Mouse (Mus musculus): ENCODE measurements at regions not wholly inside any gene's neighbourhood (a gene's known extent, or its start where the extent isn't known, plus 50 kb on each side); places are given as distances from the start of the nearest gene placed in this dataset.

- no peak for DNase-seq (ENCODE audit: low read depth, low spot score)
Measured at GRCm38 (mm10) chr8:103940958-103941532, 160.4 kb upstream of the Cdh5 start.

- no peak for DNase-seq (ENCODE audit: low read depth, low spot score)
Measured at GRCm38 (mm10) chr8:103948474-103948873, 153.0 kb upstream of the Cdh5 start.

GRCm38 (mm10) chr8:103950460-103950859, 151.0 kb upstream of the Cdh5 start:
- no peak for DNase-seq (ENCODE audit: low read depth, low spot score)

- DNase-seq (ENCODE audit: low read depth, low spot score), result no peak
Measured at GRCm38 (mm10) chr8:103953586-103953985, 147.8 kb upstream of the Cdh5 start.

- no peak for DNase-seq (ENCODE audit: low read depth, low spot score)
Measured at GRCm38 (mm10) chr8:103955568-103956260, 145.7 kb upstream of the Cdh5 start.

GRCm38 (mm10) chr8:103964293-103964918, 137.0 kb upstream of the Cdh5 start:
- no peak for DNase-seq (ENCODE audit: low read depth, low spot score)

- no peak for DNase-seq (ENCODE audit: low read depth, low spot score)
Measured at GRCm38 (mm10) chr8:103969929-103970328, 131.5 kb upstream of the Cdh5 start.

- DNase-seq (ENCODE audit: low read depth, low spot score), result no peak
Measured at GRCm38 (mm10) chr8:103970511-103970910, 130.9 kb upstream of the Cdh5 start.

GRCm38 (mm10) chr8:103970966-103971365, 130.5 kb upstream of the Cdh5 start:
- no peak for DNase-seq (ENCODE audit: low read depth, low spot score)

- no peak for DNase-seq (ENCODE audit: low read depth, low spot score)
Measured at GRCm38 (mm10) chr8:103976488-103976887, 124.9 kb upstream of the Cdh5 start.

- DNase-seq (ENCODE audit: low read depth, low spot score), result peak; percentile 73
Measured at GRCm38 (mm10) chr8:103978948-103979347, 122.5 kb upstream of the Cdh5 start.

- no peak for DNase-seq (ENCODE audit: low read depth, low spot score)
Measured at GRCm38 (mm10) chr8:103983860-103984594, 117.4 kb upstream of the Cdh5 start.

GRCm38 (mm10) chr8:103985640-103986039, 115.8 kb upstream of the Cdh5 start:
- DNase-seq (ENCODE audit: low read depth, low spot score), result no peak

GRCm38 (mm10) chr8:103993897-103994296, 107.5 kb upstream of the Cdh5 start:
- no peak for DNase-seq (ENCODE audit: low read depth, low spot score)

- no peak for DNase-seq (ENCODE audit: low read depth, low spot score)
Measured at GRCm38 (mm10) chr8:103998143-103998542, 103.3 kb upstream of the Cdh5 start.

- DNase-seq (ENCODE audit: low read depth, low spot score), result no peak
Measured at GRCm38 (mm10) chr8:104007209-104007608, 94.2 kb upstream of the Cdh5 start.

GRCm38 (mm10) chr8:104008756-104009155, 92.7 kb upstream of the Cdh5 start:
- no peak for DNase-seq (ENCODE audit: low read depth, low spot score)

- no peak for DNase-seq (ENCODE audit: low read depth, low spot score)
Measured at GRCm38 (mm10) chr8:104009306-104009705, 92.1 kb upstream of the Cdh5 start.

- no peak for DNase-seq (ENCODE audit: low read depth, low spot score)
Measured at GRCm38 (mm10) chr8:104022231-104022630, 79.2 kb upstream of the Cdh5 start.

- no peak for DNase-seq (ENCODE audit: low read depth, low spot score)
Measured at GRCm38 (mm10) chr8:104022691-104023509, 78.5 kb upstream of the Cdh5 start.

- DNase-seq (ENCODE audit: low read depth, low spot score), result no peak
Measured at GRCm38 (mm10) chr8:104027161-104027821, 74.1 kb upstream of the Cdh5 start.

Data from CD4-positive helper T cell, adult 2 months (primary cell).